Mouse (Mus musculus): ENCODE measurements at regions not wholly inside any gene's neighbourhood (a gene's known extent, or its start where the extent isn't known, plus 50 kb on each side); places are given as distances from the start of the nearest gene placed in this dataset.

DNA sequence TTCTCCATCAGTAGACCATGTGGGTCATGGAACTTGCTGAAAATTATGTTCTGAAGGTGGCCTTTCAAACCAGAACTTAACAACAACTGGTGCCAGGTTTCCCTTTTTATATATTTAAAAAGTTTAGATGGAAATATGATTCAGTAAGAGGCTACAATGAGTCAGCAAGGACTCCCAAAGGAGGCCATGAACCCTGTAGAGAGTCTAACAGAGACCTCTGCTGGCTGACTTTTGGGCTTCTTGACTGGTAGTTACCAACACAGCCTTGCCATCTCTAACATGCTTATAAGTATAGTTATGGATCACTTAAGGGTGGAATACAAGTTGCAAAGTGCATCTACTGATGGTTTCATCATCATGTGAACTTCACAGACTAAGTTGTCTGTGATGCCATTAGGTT is 94.3 kb upstream of the Tle4 start:
- Histone ChIP-seq H3K4me3 (ENCODE audit: low read depth, low read length) (no peak overlapping the region), H3K36me3 (ENCODE audit: control insufficient read depth, insufficient read depth, low read length) (no peaks in the 10 kb centered on the region), H3K27me3 (replicated peaks; ENCODE audit: control insufficient read depth, insufficient read depth, low read length) (no peaks in the 10 kb centered on the region), H3K9ac (ENCODE audit: low read depth, low read length) (no peak overlapping the region), H3K9me3 (ENCODE audit: control insufficient read depth, low read length) (no peaks in the 10 kb centered on the region), H3K4me2 (no peak overlapping the region), H3K4me1 (replicated peaks; ENCODE audit: control insufficient read depth, insufficient read depth, low read length) (no peaks in the 10 kb centered on the region), H3K27ac (ENCODE audit: low read depth, low read length) (no peak overlapping the region)
- no peak for DNase-seq (ENCODE audit: low spot score)
- ATAC-seq (replicated peaks; ENCODE audit: low FRiP score), result no peak

DNA sequence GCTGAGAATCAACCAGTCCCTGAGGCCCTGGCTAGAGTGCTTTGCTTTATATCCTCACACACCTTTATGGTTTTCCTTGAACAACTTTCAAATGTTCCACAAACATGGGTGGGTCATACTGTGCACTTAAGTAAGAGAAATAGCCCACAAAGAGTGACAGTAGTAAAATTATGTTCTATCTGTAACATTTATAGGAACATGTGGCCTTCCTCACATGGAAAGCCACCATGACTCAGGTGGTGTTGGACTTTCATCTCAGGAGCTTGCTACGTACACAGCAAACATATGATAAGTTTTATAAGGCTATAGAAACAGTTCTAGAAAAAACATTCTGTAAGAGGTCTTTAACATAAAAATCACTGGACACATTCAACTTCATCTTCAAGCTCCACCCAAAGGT is 87.8 kb upstream of the Tle4 start:
- Histone ChIP-seq H3K4me1 (replicated peaks; ENCODE audit: control insufficient read depth, insufficient read depth, low read length) (no peaks in the 10 kb centered on the region), H3K36me3 (ENCODE audit: control insufficient read depth, insufficient read depth, low read length) (no peaks in the 10 kb centered on the region), H3K9me3 (ENCODE audit: control insufficient read depth, low read length) (no peaks in the 10 kb centered on the region), H3K4me2 (no peak overlapping the region), H3K4me3 (ENCODE audit: low read depth, low read length) (no peak overlapping the region), H3K27ac (ENCODE audit: low read depth, low read length) (no peak overlapping the region), H3K9ac (ENCODE audit: low read depth, low read length) (no peak overlapping the region), H3K27me3 (replicated peaks; ENCODE audit: control insufficient read depth, insufficient read depth, low read length) (no peaks in the 10 kb centered on the region)
- DNase-seq (ENCODE audit: low spot score), result no peak
- 88% methylated on average over 1 of the region's 1 CpGs for WGBS
- no peak for ATAC-seq (replicated peaks; ENCODE audit: low FRiP score)

- Histone ChIP-seq H3K9me3 (ENCODE audit: control insufficient read depth, low read length) (no peaks in the 10 kb centered on the region), H3K4me2 (no peak overlapping the region), H3K36me3 (ENCODE audit: control insufficient read depth, insufficient read depth, low read length) (no peaks in the 10 kb centered on the region), H3K27me3 (replicated peaks; ENCODE audit: control insufficient read depth, insufficient read depth, low read length) (no peaks in the 10 kb centered on the region), H3K27ac (ENCODE audit: low read depth, low read length) (no peak overlapping the region), H3K4me1 (replicated peaks; ENCODE audit: control insufficient read depth, insufficient read depth, low read length) (no peaks in the 10 kb centered on the region), H3K4me3 (ENCODE audit: low read depth, low read length) (no peak overlapping the region), H3K9ac (ENCODE audit: low read depth, low read length) (no peak overlapping the region)
- DNase-seq (ENCODE audit: low spot score), result no peak
- WGBS, result 86% methylated on average over 3 of the region's 3 CpGs
- ATAC-seq (replicated peaks; ENCODE audit: low FRiP score), result no peak
Measured at GRCm38 (mm10) chr19:14684669-14685068, 86.8 kb upstream of the Tle4 start.

DNA sequence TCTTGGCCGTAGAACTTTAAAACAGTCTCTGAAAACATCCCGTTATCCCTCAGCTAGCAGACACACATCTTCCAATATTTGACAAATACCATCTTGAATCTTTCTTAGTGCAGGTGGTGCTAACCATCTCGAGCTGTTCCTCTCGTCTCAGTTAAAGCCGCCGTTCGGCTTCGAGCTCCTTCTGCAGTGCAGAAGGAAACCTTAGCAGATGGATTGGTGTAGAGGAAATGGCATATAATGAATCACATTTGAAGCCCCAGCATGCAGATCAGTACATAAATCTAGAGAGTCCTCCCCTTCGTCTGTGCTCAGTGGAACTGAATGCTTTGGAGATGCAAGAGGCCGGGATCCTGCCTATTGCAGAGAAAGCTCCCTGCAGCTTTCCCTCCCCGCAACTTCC is 83.5 kb upstream of the Tle4 start:
- no peaks in the 10 kb centered on the region for H3K4me1 ChIP-seq (replicated peaks; ENCODE audit: control insufficient read depth, insufficient read depth, low read length)
- H3K27ac ChIP-seq (ENCODE audit: low read depth, low read length), result no peak overlapping the region
- no peak overlapping the region for H3K4me2 ChIP-seq
- ATAC-seq (replicated peaks; ENCODE audit: low FRiP score) (no peak), DNase-seq (ENCODE audit: low spot score) (no peak)
- no peaks in the 10 kb centered on the region for H3K9me3 ChIP-seq (ENCODE audit: control insufficient read depth, low read length)
- H3K36me3 ChIP-seq (ENCODE audit: control insufficient read depth, insufficient read depth, low read length), result no peaks in the 10 kb centered on the region
- no peaks in the 10 kb centered on the region for H3K27me3 ChIP-seq (replicated peaks; ENCODE audit: control insufficient read depth, insufficient read depth, low read length)
- 77% methylated on average over 11 of the region's 11 CpGs for WGBS
- H3K9ac ChIP-seq (ENCODE audit: low read depth, low read length), result no peak overlapping the region
- no peak overlapping the region for H3K4me3 ChIP-seq (ENCODE audit: low read depth, low read length)

GRCm38 (mm10) chr19:14679776-14680175 is 81.9 kb upstream of the Tle4 start:
- Histone ChIP-seq H3K27ac (ENCODE audit: low read depth, low read length) (no peak overlapping the region), H3K4me1 (replicated peaks; ENCODE audit: control insufficient read depth, insufficient read depth, low read length) (no peaks in the 10 kb centered on the region), H3K4me3 (ENCODE audit: low read depth, low read length) (no peak overlapping the region), H3K4me2 (no peak overlapping the region), H3K36me3 (ENCODE audit: control insufficient read depth, insufficient read depth, low read length) (no peaks in the 10 kb centered on the region), H3K9me3 (ENCODE audit: control insufficient read depth, low read length) (no peaks in the 10 kb centered on the region), H3K27me3 (replicated peaks; ENCODE audit: control insufficient read depth, insufficient read depth, low read length) (no peaks in the 10 kb centered on the region), H3K9ac (ENCODE audit: low read depth, low read length) (no peak overlapping the region)
- WGBS, result 79% methylated on average over 2 of the region's 2 CpGs
- no peak for ATAC-seq (replicated peaks; ENCODE audit: low FRiP score)
- no peak for DNase-seq (ENCODE audit: low spot score)

DNA sequence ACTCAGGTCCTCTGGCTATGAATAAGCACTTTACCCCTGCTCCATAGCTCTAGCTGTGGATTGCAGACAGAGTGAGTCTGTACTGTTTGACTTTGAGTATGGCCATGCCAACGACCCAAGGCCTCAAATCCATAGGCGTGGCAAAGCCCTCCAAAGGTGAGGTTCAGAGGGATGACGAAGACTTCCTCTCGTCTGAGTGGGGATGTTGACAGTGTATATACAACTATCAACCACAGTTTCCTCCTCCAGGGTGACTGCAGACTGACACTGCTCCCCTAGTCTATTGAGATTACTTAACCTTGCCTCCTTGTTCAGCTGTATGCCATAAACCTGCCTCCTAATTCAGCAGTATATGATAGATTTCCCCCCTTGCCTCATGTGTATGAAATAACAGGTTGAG is 80.7 kb upstream of the Tle4 start:
- ATAC-seq (replicated peaks; ENCODE audit: low FRiP score) (no peak), DNase-seq (ENCODE audit: low spot score) (no peak)
- WGBS, result 51% methylated on average over 4 of the region's 4 CpGs
- Histone ChIP-seq H3K36me3 (ENCODE audit: control insufficient read depth, insufficient read depth, low read length) (no peaks in the 10 kb centered on the region), H3K9ac (ENCODE audit: low read depth, low read length) (no peak overlapping the region), H3K4me1 (replicated peaks; ENCODE audit: control insufficient read depth, insufficient read depth, low read length) (no peaks in the 10 kb centered on the region), H3K4me3 (ENCODE audit: low read depth, low read length) (no peak overlapping the region), H3K27ac (ENCODE audit: low read depth, low read length) (no peak overlapping the region), H3K4me2 (no peak overlapping the region), H3K9me3 (ENCODE audit: control insufficient read depth, low read length) (no peaks in the 10 kb centered on the region), H3K27me3 (replicated peaks; ENCODE audit: control insufficient read depth, insufficient read depth, low read length) (no peaks in the 10 kb centered on the region)

- Histone ChIP-seq H3K9ac (ENCODE audit: low read depth, low read length) (no peak overlapping the region), H3K4me3 (ENCODE audit: low read depth, low read length) (no peak overlapping the region), H3K27ac (ENCODE audit: low read depth, low read length) (no peak overlapping the region), H3K36me3 (ENCODE audit: control insufficient read depth, insufficient read depth, low read length) (no peaks in the 10 kb centered on the region), H3K4me2 (no peak overlapping the region), H3K4me1 (replicated peaks; ENCODE audit: control insufficient read depth, insufficient read depth, low read length) (no peaks in the 10 kb centered on the region), H3K9me3 (ENCODE audit: control insufficient read depth, low read length) (no peaks in the 10 kb centered on the region), H3K27me3 (replicated peaks; ENCODE audit: control insufficient read depth, insufficient read depth, low read length) (no peaks in the 10 kb centered on the region)
- no peak for DNase-seq (ENCODE audit: low spot score)
- 49% methylated on average over 2 of the region's 2 CpGs for WGBS
- ATAC-seq (replicated peaks; ENCODE audit: low FRiP score), result no peak
Measured at GRCm38 (mm10) chr19:14676929-14677328, 79.1 kb upstream of the Tle4 start.

- Histone ChIP-seq H3K27me3 (replicated peaks; ENCODE audit: control insufficient read depth, insufficient read depth, low read length) (no peaks in the 10 kb centered on the region), H3K4me3 (ENCODE audit: low read depth, low read length) (no peak overlapping the region), H3K9me3 (ENCODE audit: control insufficient read depth, low read length) (no peaks in the 10 kb centered on the region), H3K9ac (ENCODE audit: low read depth, low read length) (no peak overlapping the region), H3K27ac (ENCODE audit: low read depth, low read length) (no peak overlapping the region), H3K4me2 (no peak overlapping the region), H3K4me1 (replicated peaks; ENCODE audit: control insufficient read depth, insufficient read depth, low read length) (no peaks in the 10 kb centered on the region), H3K36me3 (ENCODE audit: control insufficient read depth, insufficient read depth, low read length) (no peaks in the 10 kb centered on the region)
- ATAC-seq (replicated peaks; ENCODE audit: low FRiP score) (no peak), DNase-seq (ENCODE audit: low spot score) (no peak)
Measured at GRCm38 (mm10) chr19:14670821-14671104, 72.9 kb upstream of the Tle4 start.

GRCm38 (mm10) chr19:14670078-14670820 is 72.4 kb upstream of the Tle4 start:
- no peak for ATAC-seq (replicated peaks; ENCODE audit: low FRiP score)
- H3K4me1 ChIP-seq (replicated peaks; ENCODE audit: control insufficient read depth, insufficient read depth, low read length), result no peaks in the 10 kb centered on the region
- H3K9me3 ChIP-seq (ENCODE audit: control insufficient read depth, low read length), result no peaks in the 10 kb centered on the region
- H3K9ac ChIP-seq (ENCODE audit: low read depth, low read length), result no peak overlapping the region
- no peak overlapping the region for H3K4me2 ChIP-seq
- WGBS, result 64% methylated on average over 13 of the region's 13 CpGs
- H3K36me3 ChIP-seq (ENCODE audit: control insufficient read depth, insufficient read depth, low read length), result no peaks in the 10 kb centered on the region
- no peak overlapping the region for H3K27ac ChIP-seq (ENCODE audit: low read depth, low read length)
- DNase-seq (ENCODE audit: low spot score), result no peak
- H3K4me3 ChIP-seq (ENCODE audit: low read depth, low read length), result no peak overlapping the region
- H3K27me3 ChIP-seq (replicated peaks; ENCODE audit: control insufficient read depth, insufficient read depth, low read length), result no peaks in the 10 kb centered on the region

Measured in liver, embryonic 11.5 days (tissue).